7 mouse cellular contexts compared by ENCODE assay signal in genomic region chr4:32615034-32615881, GRCm38 (mm10). TPM values are rescaled to one million over a fixed set of nuclear protein-coding genes. Genes with fewer than 3 reads are reported as not detected.
DNase-seq lines count a peak whose midpoint lies in the region; ATAC-seq lines count a peak whose summit lies in the region.

Gene Casp8ap2, plus strand, starts transcription at chr4:32615451.

- no peaks in the 10 kb centered on the region for H3K27me3 ChIP-seq in embryonic facial prominence, embryonic 12.5 days
- no peaks in the 10 kb centered on the region for H3K27me3 ChIP-seq in limb, embryonic 11.5 days (ENCODE audit: control insufficient read depth, insufficient read depth, low read length)
- no peaks in the 10 kb centered on the region for H3K27me3 ChIP-seq in midbrain, embryonic 14.5 days (ENCODE audit: control insufficient read depth, insufficient read depth, low read length)

- H3K9me3 ChIP-seq in embryonic facial prominence, embryonic 12.5 days = no peaks in the 10 kb centered on the region
- H3K9me3 ChIP-seq in limb, embryonic 11.5 days (ENCODE audit: control insufficient read depth, low read length) = no peaks in the 10 kb centered on the region
- no peaks in the 10 kb centered on the region for H3K9me3 ChIP-seq in midbrain, embryonic 14.5 days (ENCODE audit: control insufficient read depth, low read length)

- peak within 1 kb of the TSS; percentile 69 for H3K4me2 ChIP-seq in embryonic facial prominence, embryonic 12.5 days (replicated peaks)
- peak within 1 kb of the TSS; percentile 75 for H3K4me2 ChIP-seq in limb, embryonic 11.5 days (ENCODE audit: low read depth, severe bottlenecking)
- peak within 1 kb of the TSS; percentile 63 for H3K4me2 ChIP-seq in midbrain, embryonic 14.5 days (ENCODE audit: low read length)

- H3K36me3 ChIP-seq in embryonic facial prominence, embryonic 12.5 days = peaks cover 6% of the 10 kb centered on the region; the same call in 1 of the 2 replicates
- H3K36me3 ChIP-seq in limb, embryonic 11.5 days (ENCODE audit: control insufficient read depth, insufficient read depth, low read length) = no peaks in the 10 kb centered on the region
- 0 out of 2 replicates have a peak, but pooled peaks cover 6% of the 10 kb centered on the region for H3K36me3 ChIP-seq in midbrain, embryonic 14.5 days (ENCODE audit: control insufficient read depth, insufficient read depth, low read length)

- H3K4me1 ChIP-seq in embryonic facial prominence, embryonic 12.5 days = peaks cover 15% of the 10 kb centered on the region
- peaks cover 6% of the 10 kb centered on the region for H3K4me1 ChIP-seq in limb, embryonic 11.5 days (ENCODE audit: control insufficient read depth, insufficient read depth, low read length)
- peaks cover 9% of the 10 kb centered on the region; the same call in 1 of the 2 replicates for H3K4me1 ChIP-seq in midbrain, embryonic 14.5 days (ENCODE audit: control insufficient read depth, insufficient read depth, low read length)

- under 1% methylated on average over 61 of the region's 67 CpGs for WGBS in embryonic facial prominence, embryonic 12.5 days
- WGBS in limb, embryonic 11.5 days = under 1% methylated on average over 67 of the region's 67 CpGs
- under 1% methylated on average over 67 of the region's 67 CpGs for WGBS in midbrain, embryonic 14.5 days

- peak within 1 kb of the TSS; percentile 80 for H3K27ac ChIP-seq in embryonic facial prominence, embryonic 12.5 days
- peak within 1 kb of the TSS; percentile 84; the same call in 1 of the 2 replicates for H3K27ac ChIP-seq in limb, embryonic 11.5 days (replicated peaks; ENCODE audit: low read depth, low read length)
- peak within 1 kb of the TSS; percentile 85 for H3K27ac ChIP-seq in midbrain, embryonic 14.5 days (replicated peaks; ENCODE audit: low read depth, low read length)

- peak within 1 kb of the TSS; percentile 90 for H3K4me3 ChIP-seq in embryonic facial prominence, embryonic 12.5 days
- H3K4me3 ChIP-seq in limb, embryonic 11.5 days (ENCODE audit: low read depth, low read length) = peak within 1 kb of the TSS; percentile 93
- peak within 1 kb of the TSS; percentile 92 for H3K4me3 ChIP-seq in midbrain, embryonic 14.5 days (replicated peaks; ENCODE audit: low read depth, low read length)

- peak within 1 kb of the TSS; percentile 92 for H3K9ac ChIP-seq in embryonic facial prominence, embryonic 12.5 days
- peak within 1 kb of the TSS; percentile 91 for H3K9ac ChIP-seq in limb, embryonic 11.5 days (ENCODE audit: low read length)
- peak within 1 kb of the TSS; percentile 71 for H3K9ac ChIP-seq in midbrain, embryonic 14.5 days (replicated peaks; ENCODE audit: low read length)

- peak; percentile 100 for ATAC-seq in embryonic facial prominence, embryonic 12.5 days (ENCODE audit: insufficient number of reproducible peaks, insufficient read depth, low FRiP score, low TSS enrichment)
- ATAC-seq in limb, embryonic 11.5 days (ENCODE audit: insufficient number of reproducible peaks, low FRiP score, low TSS enrichment, low read depth) = peak; percentile 99
- peak; percentile 99 for ATAC-seq in midbrain, embryonic 14.5 days (ENCODE audit: low FRiP score, low TSS enrichment)

- peak; percentile 94 for DNase-seq in adrenal gland, postnatal 25 days
- peak; percentile 100 for DNase-seq in heart, adult 11 months
- peak; percentile 100 for DNase-seq in kidney, adult 18-20 months
- peak; percentile 99 for DNase-seq in limb, embryonic 11.5 days (ENCODE audit: low spot score)
- DNase-seq in midbrain, embryonic 14.5 days = peak; percentile 99
- DNase-seq in spleen, adult 18-20 months = peak; percentile 98 to 99

RNA-seq across cellular contexts. Expression of gene Casp8ap2, which starts in this region (rescaled TPM):
- total RNA-seq in adrenal gland, postnatal 25 days (2021) = 10.2 and 11.6 TPM in 2 replicates
- 60.4 and 70.1 TPM in 2 replicates for polyA plus RNA-seq in embryonic facial prominence, embryonic 12.5 days (2016; fragmentation: Nextera tagmentation; extraction: Ambion mirVana)
- polyA plus RNA-seq in limb, embryonic 11.5 days (2014; fragmentation: Nextera tagmentation; extraction: Ambion mirVana) = 74.3 and 81.2 TPM in 2 replicates
- 41.3 and 44.9 TPM in 2 replicates for polyA plus RNA-seq in midbrain, embryonic 14.5 days (2014; fragmentation: Nextera tagmentation; extraction: Ambion mirVana)

Comparison
In these comparisons a context has a peak if more than half of its experiments do, and no peak if none do; other contexts are left out.
1. Peak in every context shown above with its lines: DNase-seq, ATAC-seq, H3K4me3 ChIP-seq and H3K27ac ChIP-seq.